Mouse (Mus musculus) hindbrain, embryonic 16.5 days (tissue): ENCODE data around the gene Gpd1. TPM values are rescaled to one million over a fixed set of nuclear protein-coding genes. Genes with fewer than 3 reads are reported as not detected.
A peak's percentile ranks its signal among the peaks of the same experiment; 100 is the strongest.
"Not testable (repeated sequence)": the region's sequence is repeated elsewhere in the genome, so short reads cannot be mapped to it uniquely, and the experiment has no call there.

ENCODE experiments used
- ATAC-seq: fragments of 200-750 bp; cut with Nextera tagmentation; 2 replicates; pipeline ENCODE4 v1.8.0; 2017; ENCODE audit warnings: moderate TSS enrichment, moderate library complexity
- H3K27ac ChIP-seq: fragments of 300-500 bp; sonication (generic); 2 replicates; pipeline ENCODE4 v1.5.1; 2014; ENCODE audit warnings: low read depth, mild to moderate bottlenecking, control low read depth, low read length, moderate library complexity
- H3K27me3 ChIP-seq: fragments of 300-500 bp; sonication (generic); replicated peaks from 2 replicates; pipeline ENCODE4 v1.6.1; 2014; ENCODE audit warnings: low read length; ENCODE audit not compliant: control insufficient read depth, insufficient read depth
- H3K36me3 ChIP-seq: fragments of 300-500 bp; sonication (generic); 2 replicates; pipeline ENCODE4 v1.6.1; 2014; ENCODE audit warnings: mild to moderate bottlenecking, low read length, moderate library complexity, mixed read lengths; ENCODE audit not compliant: control insufficient read depth, insufficient read depth
- H3K4me1 ChIP-seq: fragments of 300-500 bp; sonication (generic); 2 replicates; pipeline ENCODE4 v1.6.1; 2014; ENCODE audit warnings: low read depth, low read length; ENCODE audit not compliant: control insufficient read depth, insufficient read depth
- H3K4me2 ChIP-seq: fragments of 300-500 bp; sonication (generic); 2 replicates; pipeline ENCODE4 v1.6.1; 2014; ENCODE audit warnings: mild to moderate bottlenecking, low read length, control low read depth, moderate library complexity
- H3K4me3 ChIP-seq: fragments of 300-500 bp; sonication (generic); 2 replicates; pipeline ENCODE4 v1.5.1; 2014; ENCODE audit warnings: mild to moderate bottlenecking, low read length, control low read depth, moderate library complexity
- H3K9ac ChIP-seq: fragments of 300-500 bp; sonication (generic); 2 replicates; pipeline ENCODE4 v1.6.1; 2014; ENCODE audit warnings: low read depth, mild to moderate bottlenecking, control low read depth, low read length, moderate library complexity
- H3K9me3 ChIP-seq: fragments of 300-500 bp; sonication (generic); 2 replicates; pipeline ENCODE4 v1.6.1; 2014; ENCODE audit warnings: mild to moderate bottlenecking, low read length, moderate library complexity; ENCODE audit not compliant: control insufficient read depth
- WGBS: fragments of 180-500 bp; shearing (Covaris S2); extraction: QIAGEN DNeasy Blood & Tissue Kit; methylation state at CpG from one replicate; pipeline ENCODE4 v1.1.7; 2014; 5-methylcytosine and 5-hydroxymethylcytosine counted together
- polyA plus RNA-seq: library from polyadenylated mRNA; unstranded; fragments of >200 nt; fragmentation: Nextera tagmentation; extraction: Ambion mirVana; gene quantifications from 2 replicates; pipeline ENCODE4 v1.2.1, GENCODE M21; 2015

Gene Gpd1
- polyA plus RNA-seq, 1 experiment from 2014 or later, result 3.1 TPM

- 1% methylated on average over 59 of the region's 59 CpGs for WGBS
- peak overlapping the region; percentile 94 for H3K27ac ChIP-seq
- H3K4me2 ChIP-seq, result peak overlapping the region; percentile 60
- peak overlapping the region; percentile 97 for H3K9ac ChIP-seq
- ATAC-seq, result peak; percentile 74
- peak overlapping the region; percentile 87 for H3K4me3 ChIP-seq
- peaks cover 11% of the 10 kb centered on the region for H3K4me1 ChIP-seq
- no peaks in the 10 kb centered on the region for H3K36me3 ChIP-seq
- H3K27me3 ChIP-seq, result no peaks in the 10 kb centered on the region
- no peaks in the 10 kb centered on the region for H3K9me3 ChIP-seq
Measured at GRCm38 (mm10) chr15:99771601-99772276, 54.4 kb downstream of the Gpd1 start.

- H3K27ac ChIP-seq, result peak overlapping the region; percentile 94
- peaks cover 11% of the 10 kb centered on the region for H3K4me1 ChIP-seq
- peak; percentile 92 for ATAC-seq
- H3K36me3 ChIP-seq, result no peaks in the 10 kb centered on the region
- no peaks in the 10 kb centered on the region for H3K27me3 ChIP-seq
- H3K4me3 ChIP-seq, result peak overlapping the region; percentile 87
- H3K4me2 ChIP-seq, result peak overlapping the region; percentile 60
- H3K9ac ChIP-seq, result peak overlapping the region; percentile 97
- WGBS, result under 1% methylated on average over 37 of the region's 41 CpGs
- no peaks in the 10 kb centered on the region for H3K9me3 ChIP-seq
Measured at GRCm38 (mm10) chr15:99772277-99772880, 55.1 kb downstream of the Gpd1 start.

- Histone ChIP-seq H3K9ac (peak within 1 kb of the TSS; percentile 97), H3K27ac (peak within 1 kb of the TSS; percentile 94), H3K4me2 (peak within 1 kb of the TSS; percentile 60), H3K4me1 (peaks cover 11% of the 10 kb centered on the region), H3K4me3 (peak within 1 kb of the TSS; percentile 87)
- not testable (repeated sequence) for H3K9me3 ChIP-seq, ATAC-seq, H3K36me3 ChIP-seq, H3K27me3 ChIP-seq
Measured at GRCm38 (mm10) chr15:99772881-99772924, 55.4 kb downstream of the Gpd1 start, which contains the start of gene Cers5. Gene Cers5, minus strand, starts transcription at chr15:99772885.

GRCm38 (mm10) chr15:99772925-99773324 is 55.6 kb downstream of the Gpd1 start:
- peak overlapping the region; percentile 94; the same call in 1 of the 2 replicates for H3K27ac ChIP-seq
- no peak for ATAC-seq
- 32% methylated on average over 3 of the region's 3 CpGs for WGBS

More at GRCm38 (mm10) chr15:99772925-99773324, 55.6 kb downstream of the Gpd1 start:
- Histone ChIP-seq H3K4me2 (peak overlapping the region; percentile 60), H3K4me1 (peaks cover 11% of the 10 kb centered on the region), H3K9ac (no peak overlapping the region), H3K36me3 (no peaks in the 10 kb centered on the region), H3K4me3 (peak overlapping the region; percentile 87; the same call in 1 of the 2 replicates), H3K27me3 (no peaks in the 10 kb centered on the region), H3K9me3 (no peaks in the 10 kb centered on the region)

Other genes with a start within 250 kb of the Gpd1 start
- gene Bcdin3d, start 242.8 kb upstream of the Gpd1 start, polyA plus RNA-seq, result 16.8 and 17.7 TPM in 2 replicates
- 58.2 and 66.8 TPM in 2 replicates for gene Faim2, start 189.3 kb upstream of the Gpd1 start, polyA plus RNA-seq
- 0.11 TPM in 1 of 2 replicates, not detected in the other for gene Aqp2, start 138.5 kb upstream of the Gpd1 start, polyA plus RNA-seq
- 0.70 and 0.95 TPM in 2 replicates for gene Aqp5, start 126.7 kb upstream of the Gpd1 start, polyA plus RNA-seq
- 0.68 and 0.70 TPM in 2 replicates for gene Aqp6, start 116.1 kb upstream of the Gpd1 start, polyA plus RNA-seq
- 56.7 and 64.6 TPM in 2 replicates for gene Racgap1, start 65.9 kb upstream of the Gpd1 start, polyA plus RNA-seq
- 45.1 and 59.4 TPM in 2 replicates for gene Asic1, start 47.1 kb upstream of the Gpd1 start, polyA plus RNA-seq
- gene Smarcd1, start 15.4 kb upstream of the Gpd1 start, polyA plus RNA-seq, result 71.7 and 86.2 TPM in 2 replicates
- not detected in 2 replicates for gene Gm17349, start 12.0 kb upstream of the Gpd1 start, polyA plus RNA-seq
- 175 and 191 TPM in 2 replicates for gene Cox14, start 8.1 kb downstream of the Gpd1 start, polyA plus RNA-seq
- 91.9 and 95.2 TPM in 2 replicates for gene Cers5, start 55.4 kb downstream of the Gpd1 start, polyA plus RNA-seq
- gene Lima1, start 157.9 kb downstream of the Gpd1 start, polyA plus RNA-seq, result 12.9 and 15.3 TPM in 2 replicates
- not detected in 2 replicates for gene Fam186a, start 249.5 kb downstream of the Gpd1 start, polyA plus RNA-seq